Mouse (Mus musculus): ENCODE measurements around the gene Rtn1. TPM values are rescaled to one million over a fixed set of nuclear protein-coding genes. Genes with fewer than 3 reads are reported as not detected.

Gene Rtn1
- polyA plus RNA-seq, 1 experiment from 2014 or later, result 2,513 TPM

GRCm38 (mm10) chr12:72242807-72243206, 166.0 kb downstream of the Rtn1 start:
- H3K36me3 ChIP-seq (ENCODE audit: control insufficient read depth, insufficient read depth), result no peaks in the 10 kb centered on the region
- H3K27me3 ChIP-seq (replicated peaks; ENCODE audit: control insufficient read depth, insufficient read depth, low read length), result no peaks in the 10 kb centered on the region
- peaks cover 17% of the 10 kb centered on the region for H3K4me1 ChIP-seq (replicated peaks; ENCODE audit: control insufficient read depth, insufficient read depth, low read length)
- no peaks in the 10 kb centered on the region for H3K9me3 ChIP-seq (ENCODE audit: control insufficient read depth, low read length)
- H3K9ac ChIP-seq (replicated peaks; ENCODE audit: low read depth, low read length), result no peak overlapping the region
- no peak for ATAC-seq
- no peak overlapping the region for H3K4me2 ChIP-seq (ENCODE audit: low read length)
- 68% methylated on average over 6 of the region's 6 CpGs for WGBS
- H3K4me3 ChIP-seq (replicated peaks; ENCODE audit: low read length), result no peak overlapping the region
- H3K27ac ChIP-seq (ENCODE audit: low read length), result no peak overlapping the region

- Histone ChIP-seq H3K9ac (replicated peaks; ENCODE audit: low read depth, low read length) (no peak overlapping the region), H3K4me3 (replicated peaks; ENCODE audit: low read length) (no peak overlapping the region), H3K9me3 (ENCODE audit: control insufficient read depth, low read length) (no peaks in the 10 kb centered on the region), H3K4me2 (ENCODE audit: low read length) (no peak overlapping the region), H3K4me1 (replicated peaks; ENCODE audit: control insufficient read depth, insufficient read depth, low read length) (peaks cover 23% of the 10 kb centered on the region), H3K27ac (ENCODE audit: low read length) (no peak overlapping the region), H3K36me3 (ENCODE audit: control insufficient read depth, insufficient read depth) (no peaks in the 10 kb centered on the region), H3K27me3 (replicated peaks; ENCODE audit: control insufficient read depth, insufficient read depth, low read length) (no peaks in the 10 kb centered on the region)
- no peak for ATAC-seq
Measured at GRCm38 (mm10) chr12:72240506-72240905, 168.3 kb downstream of the Rtn1 start.

GRCm38 (mm10) chr12:72239230-72239894, 169.5 kb downstream of the Rtn1 start:
- Histone ChIP-seq H3K36me3 (ENCODE audit: control insufficient read depth, insufficient read depth) (no peaks in the 10 kb centered on the region), H3K4me2 (ENCODE audit: low read length) (0 out of 2 replicates have a peak overlapping the region, but pooled peaks have one; percentile 2), H3K27me3 (replicated peaks; ENCODE audit: control insufficient read depth, insufficient read depth, low read length) (no peaks in the 10 kb centered on the region), H3K9me3 (ENCODE audit: control insufficient read depth, low read length) (no peaks in the 10 kb centered on the region), H3K27ac (ENCODE audit: low read length) (peak overlapping the region; percentile 67), H3K4me1 (replicated peaks; ENCODE audit: control insufficient read depth, insufficient read depth, low read length) (peaks cover 26% of the 10 kb centered on the region), H3K9ac (replicated peaks; ENCODE audit: low read depth, low read length) (no peak overlapping the region), H3K4me3 (replicated peaks; ENCODE audit: low read length) (no peak overlapping the region)
- 18% methylated on average over 12 of the region's 12 CpGs for WGBS
- ATAC-seq, result 0 out of 2 replicates have a peak, but pooled peaks have one; percentile 10

GRCm38 (mm10) chr12:72237251-72237650, 171.6 kb downstream of the Rtn1 start:
- peak overlapping the region; percentile 75 for H3K4me2 ChIP-seq (ENCODE audit: low read length)
- ATAC-seq, result no peak
- H3K9me3 ChIP-seq (ENCODE audit: control insufficient read depth, low read length), result no peaks in the 10 kb centered on the region
- H3K9ac ChIP-seq (replicated peaks; ENCODE audit: low read depth, low read length), result peak overlapping the region; percentile 90
- H3K27me3 ChIP-seq (replicated peaks; ENCODE audit: control insufficient read depth, insufficient read depth, low read length), result no peaks in the 10 kb centered on the region
- peaks cover 45% of the 10 kb centered on the region for H3K4me1 ChIP-seq (replicated peaks; ENCODE audit: control insufficient read depth, insufficient read depth, low read length)
- H3K36me3 ChIP-seq (ENCODE audit: control insufficient read depth, insufficient read depth), result no peaks in the 10 kb centered on the region
- peak overlapping the region; percentile 69; the same call in 1 of the 2 replicates for H3K4me3 ChIP-seq (replicated peaks; ENCODE audit: low read length)
- 83% methylated on average over 2 of the region's 2 CpGs for WGBS
- peak overlapping the region; percentile 68 for H3K27ac ChIP-seq (ENCODE audit: low read length)

GRCm38 (mm10) chr12:72236564-72237011, 172.3 kb downstream of the Rtn1 start:
- 0% methylated on average over 55 of the region's 56 CpGs for WGBS
- ATAC-seq, result peak; percentile 96

GRCm38 (mm10) chr12:72235621-72236351, 173.1 kb downstream of the Rtn1 start:
- peak overlapping the region; percentile 90 for H3K9ac ChIP-seq (replicated peaks; ENCODE audit: low read depth, low read length)
- H3K4me3 ChIP-seq (replicated peaks; ENCODE audit: low read length), result peak overlapping the region; percentile 69
- H3K36me3 ChIP-seq (ENCODE audit: control insufficient read depth, insufficient read depth), result no peaks in the 10 kb centered on the region
- H3K4me1 ChIP-seq (replicated peaks; ENCODE audit: control insufficient read depth, insufficient read depth, low read length), result peaks cover 55% of the 10 kb centered on the region
- peak overlapping the region; percentile 95 for H3K27ac ChIP-seq (ENCODE audit: low read length)
- no peaks in the 10 kb centered on the region for H3K9me3 ChIP-seq (ENCODE audit: control insufficient read depth, low read length)
- 10% methylated on average over 12 of the region's 12 CpGs for WGBS
- H3K27me3 ChIP-seq (replicated peaks; ENCODE audit: control insufficient read depth, insufficient read depth, low read length), result no peaks in the 10 kb centered on the region
- peak overlapping the region; percentile 75 for H3K4me2 ChIP-seq (ENCODE audit: low read length)
- peak; percentile 18 for ATAC-seq

More at GRCm38 (mm10) chr12:72236564-72237011, 172.3 kb downstream of the Rtn1 start:
- Histone ChIP-seq H3K27ac (ENCODE audit: low read length) (peak overlapping the region; percentile 95), H3K9ac (replicated peaks; ENCODE audit: low read depth, low read length) (peak overlapping the region; percentile 90), H3K4me1 (replicated peaks; ENCODE audit: control insufficient read depth, insufficient read depth, low read length) (peaks cover 50% of the 10 kb centered on the region), H3K36me3 (ENCODE audit: control insufficient read depth, insufficient read depth) (no peaks in the 10 kb centered on the region), H3K9me3 (ENCODE audit: control insufficient read depth, low read length) (no peaks in the 10 kb centered on the region), H3K4me2 (ENCODE audit: low read length) (peak overlapping the region; percentile 75), H3K27me3 (replicated peaks; ENCODE audit: control insufficient read depth, insufficient read depth, low read length) (no peaks in the 10 kb centered on the region), H3K4me3 (replicated peaks; ENCODE audit: low read length) (peak overlapping the region; percentile 69)

- H3K36me3 ChIP-seq (ENCODE audit: control insufficient read depth, insufficient read depth), result no peaks in the 10 kb centered on the region
- peak overlapping the region; percentile 75 for H3K4me2 ChIP-seq (ENCODE audit: low read length)
- no peaks in the 10 kb centered on the region for H3K27me3 ChIP-seq (replicated peaks; ENCODE audit: control insufficient read depth, insufficient read depth, low read length)
- H3K4me3 ChIP-seq (replicated peaks; ENCODE audit: low read length), result peak overlapping the region; percentile 69
- peaks cover 56% of the 10 kb centered on the region for H3K4me1 ChIP-seq (replicated peaks; ENCODE audit: control insufficient read depth, insufficient read depth, low read length)
- H3K9ac ChIP-seq (replicated peaks; ENCODE audit: low read depth, low read length), result peak overlapping the region; percentile 90
- peak overlapping the region; percentile 41 for H3K27ac ChIP-seq (ENCODE audit: low read length)
- H3K9me3 ChIP-seq (ENCODE audit: control insufficient read depth, low read length), result no peaks in the 10 kb centered on the region
- no peak for ATAC-seq
- 51% methylated on average over 9 of the region's 9 CpGs for WGBS
Measured at GRCm38 (mm10) chr12:72234966-72235365, 173.9 kb downstream of the Rtn1 start.

- 79% methylated on average over 3 of the region's 3 CpGs for WGBS
- Histone ChIP-seq H3K27me3 (replicated peaks; ENCODE audit: control insufficient read depth, insufficient read depth, low read length) (no peaks in the 10 kb centered on the region), H3K9me3 (ENCODE audit: control insufficient read depth, low read length) (no peaks in the 10 kb centered on the region), H3K9ac (replicated peaks; ENCODE audit: low read depth, low read length) (peak overlapping the region; percentile 90), H3K4me1 (replicated peaks; ENCODE audit: control insufficient read depth, insufficient read depth, low read length) (peaks cover 56% of the 10 kb centered on the region), H3K36me3 (ENCODE audit: control insufficient read depth, insufficient read depth) (no peaks in the 10 kb centered on the region), H3K4me2 (ENCODE audit: low read length) (peak overlapping the region; percentile 75), H3K27ac (ENCODE audit: low read length) (peak overlapping the region; percentile 41), H3K4me3 (replicated peaks; ENCODE audit: low read length) (peak overlapping the region; percentile 69)
- ATAC-seq, result no peak
Measured at GRCm38 (mm10) chr12:72234151-72234550, 174.7 kb downstream of the Rtn1 start.
